Mouse (Mus musculus): ENCODE data around the gene Cyp4f17. TPM values are rescaled to one million over a fixed set of nuclear protein-coding genes. Genes with fewer than 3 reads are reported as not detected.
"Not testable (repeated sequence)": the region's sequence is repeated elsewhere in the genome, so short reads cannot be mapped to it uniquely, and the experiment has no call there.

Cyp4f17 gene
- total RNA-seq (2021): 1 to 10 TPM; 1.5 to 2.0 TPM
- long read RNA-seq, experiment 1: 0 reads
- long read RNA-seq, experiment 2: 0 reads

DNA sequence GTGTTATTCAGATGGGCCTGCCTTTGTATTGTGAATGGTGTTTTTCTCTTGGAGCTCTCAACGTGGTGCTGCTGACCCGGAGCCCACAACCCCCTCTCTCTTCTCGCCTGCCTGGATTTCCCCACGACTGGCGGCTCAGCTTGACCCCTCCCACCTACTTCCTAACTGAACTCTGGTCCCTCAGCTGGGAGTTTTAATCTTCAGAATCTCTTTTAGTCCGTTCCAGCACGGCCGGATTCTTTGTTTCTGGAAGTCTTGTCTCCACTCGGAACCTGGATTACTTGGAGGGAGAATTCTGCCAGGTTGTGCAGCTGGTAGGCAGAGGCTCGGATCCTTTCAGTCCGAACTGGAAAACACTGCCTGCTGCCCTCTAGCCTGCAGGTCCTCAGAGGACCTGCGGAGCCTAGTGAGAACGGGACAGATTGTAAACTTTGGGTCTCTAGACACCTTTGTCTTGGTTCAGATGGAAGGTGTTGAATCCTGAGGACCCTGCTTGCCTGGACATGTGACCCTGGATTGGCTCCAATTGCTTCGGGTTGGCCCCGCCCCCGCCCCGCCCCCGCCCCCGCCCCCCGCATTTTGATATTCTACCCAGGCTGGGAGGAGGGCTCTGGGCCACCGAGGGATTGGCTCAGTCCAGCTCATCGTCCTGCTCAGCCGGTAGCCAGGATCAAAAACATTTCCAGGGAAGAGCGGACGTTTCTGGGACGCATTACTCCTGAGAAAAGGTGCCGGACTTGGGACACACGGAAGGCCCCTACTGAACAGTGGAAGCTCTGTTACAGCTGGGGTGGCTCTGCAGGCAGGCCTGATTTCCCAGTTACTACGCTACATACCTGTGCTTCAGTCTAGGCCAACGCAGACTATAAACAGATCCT, at the start of gene Cyp4f17:
Gene Cyp4f17, plus strand, starts transcription at position 200 of the 878 bp plus-strand sequence.
- peak; percentile 22 for DNase-seq

DNA sequence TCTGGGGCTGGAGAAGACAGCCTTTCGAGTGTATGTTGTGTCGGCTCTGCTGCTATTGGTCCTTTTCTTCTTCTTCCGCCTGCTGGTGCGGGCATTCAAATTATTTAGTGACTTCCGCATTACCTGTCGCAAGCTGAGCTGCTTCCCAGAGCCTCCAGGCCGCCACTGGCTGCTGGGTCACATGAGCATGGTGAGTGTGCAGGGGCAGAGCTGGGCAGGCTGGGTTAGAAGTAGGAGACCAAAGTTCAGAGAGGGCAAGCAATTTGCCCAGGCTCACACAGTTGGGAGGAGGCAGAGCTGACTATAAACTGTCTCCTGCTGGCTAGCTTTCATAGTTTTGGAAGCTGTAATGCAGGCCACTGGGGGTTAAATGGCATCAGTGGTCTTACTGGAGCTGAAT, 37.4 kb upstream of the Cyp4f17 start:
- no peak for DNase-seq

DNA sequence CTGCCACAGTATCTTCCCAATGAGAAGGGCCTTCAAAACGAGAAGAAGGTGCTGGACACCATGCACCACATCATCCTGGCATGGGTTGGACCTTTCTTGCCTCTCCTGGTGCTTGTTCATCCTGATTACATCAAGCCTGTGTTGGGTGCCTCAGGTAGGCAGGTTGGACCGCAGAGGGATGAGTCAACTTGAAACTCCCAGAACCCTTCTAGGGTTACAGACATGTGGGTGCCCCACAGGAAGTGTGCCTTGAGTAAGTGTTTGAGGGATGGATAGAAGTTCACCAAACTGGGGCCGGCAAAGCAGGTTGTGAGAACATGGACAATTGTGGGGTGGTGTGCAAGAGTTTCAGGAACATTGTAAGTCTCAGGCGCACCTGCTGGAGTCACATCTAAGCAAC, 35.1 kb upstream of the Cyp4f17 start:
- no peak for DNase-seq

DNA sequence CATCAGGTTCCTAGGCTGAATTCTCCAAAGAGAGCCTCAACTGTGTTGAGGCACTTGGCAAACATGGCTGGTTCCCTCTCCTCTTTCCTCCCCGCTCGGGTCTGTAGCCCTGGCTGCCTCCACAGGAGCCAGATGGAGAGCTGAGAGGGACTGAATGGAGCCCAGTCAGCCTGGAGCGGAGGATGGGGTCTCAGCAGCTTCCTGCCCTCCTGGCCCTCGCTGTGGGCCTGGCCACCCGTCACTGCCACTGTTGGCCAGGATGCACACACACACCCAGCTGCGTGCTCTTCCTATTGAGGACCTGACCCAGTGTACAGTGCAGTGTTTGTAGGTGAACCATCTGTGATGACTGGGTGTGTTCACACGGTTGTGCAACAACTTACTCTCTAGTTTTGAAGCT, 33.7 kb upstream of the Cyp4f17 start:
- DNase-seq: no peak

DNA sequence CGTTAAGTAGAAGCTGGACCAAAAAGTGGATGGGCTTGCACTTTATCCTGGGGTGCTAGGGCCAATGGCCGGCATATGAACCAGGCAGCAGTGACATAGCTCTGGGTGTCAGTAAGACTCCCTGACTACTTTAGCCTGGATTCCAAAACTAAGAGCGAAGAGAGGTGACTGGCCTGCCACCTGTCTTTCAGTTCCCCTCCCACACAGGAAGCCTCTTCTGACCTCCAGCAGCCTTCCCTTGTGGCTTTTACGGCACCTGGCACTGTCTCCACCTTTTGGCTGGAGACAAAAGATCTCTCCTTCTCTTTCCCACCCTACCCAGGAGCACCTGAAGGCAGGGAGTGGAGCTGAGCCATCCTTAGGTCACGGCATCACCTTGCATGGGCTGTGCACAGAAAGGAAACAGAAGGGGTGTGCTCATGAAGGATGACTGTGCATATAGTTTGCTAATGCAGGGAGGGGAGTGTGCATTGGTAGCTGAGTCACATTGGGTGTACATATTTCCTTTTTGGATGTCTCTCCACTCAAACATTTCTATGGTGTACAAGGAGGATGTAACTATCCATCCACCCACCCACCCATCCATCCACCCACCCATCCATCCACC, 30.8 kb upstream of the Cyp4f17 start:
- DNase-seq: no peak

DNA sequence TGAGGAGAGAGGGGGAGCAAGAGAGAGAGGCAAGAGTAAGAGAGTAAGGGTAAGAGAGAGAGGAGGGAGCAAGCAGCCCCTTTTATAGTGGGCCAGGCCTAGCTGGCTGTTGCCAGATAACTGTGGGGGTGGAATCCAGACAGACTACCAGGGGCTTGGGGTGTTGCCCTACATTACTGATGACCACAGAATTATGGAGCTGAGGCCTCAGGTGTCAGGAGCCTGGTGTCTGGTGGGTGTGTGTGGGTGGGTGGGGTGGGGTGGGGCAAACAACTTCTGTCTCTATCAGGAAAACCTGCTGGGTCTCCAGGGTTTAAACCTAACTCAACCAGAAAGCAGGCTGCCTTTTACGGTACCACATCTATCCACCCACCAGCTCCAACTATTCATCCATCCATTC, 28.6 kb upstream of the Cyp4f17 start:
- no peak for DNase-seq

DNA sequence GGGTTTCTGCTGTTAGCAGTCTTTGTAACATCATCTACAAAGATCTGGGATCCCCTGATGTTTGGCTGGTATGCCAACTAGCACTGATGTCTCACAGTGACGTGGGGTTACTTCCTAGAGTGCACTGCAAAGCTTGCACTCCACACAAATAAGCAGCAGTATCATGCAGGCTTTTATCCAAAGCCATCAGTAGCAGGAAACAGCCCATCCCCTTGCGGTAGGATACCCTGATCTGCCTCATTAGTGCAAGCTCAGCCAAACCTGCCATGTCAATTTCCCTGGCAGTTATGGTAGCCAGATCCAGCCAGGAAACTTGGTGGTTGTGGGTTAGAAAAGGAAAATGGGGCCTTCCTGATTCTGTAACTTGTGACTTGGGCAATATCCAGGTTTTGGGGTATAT, 27.1 kb upstream of the Cyp4f17 start:
- no peak for DNase-seq

DNA sequence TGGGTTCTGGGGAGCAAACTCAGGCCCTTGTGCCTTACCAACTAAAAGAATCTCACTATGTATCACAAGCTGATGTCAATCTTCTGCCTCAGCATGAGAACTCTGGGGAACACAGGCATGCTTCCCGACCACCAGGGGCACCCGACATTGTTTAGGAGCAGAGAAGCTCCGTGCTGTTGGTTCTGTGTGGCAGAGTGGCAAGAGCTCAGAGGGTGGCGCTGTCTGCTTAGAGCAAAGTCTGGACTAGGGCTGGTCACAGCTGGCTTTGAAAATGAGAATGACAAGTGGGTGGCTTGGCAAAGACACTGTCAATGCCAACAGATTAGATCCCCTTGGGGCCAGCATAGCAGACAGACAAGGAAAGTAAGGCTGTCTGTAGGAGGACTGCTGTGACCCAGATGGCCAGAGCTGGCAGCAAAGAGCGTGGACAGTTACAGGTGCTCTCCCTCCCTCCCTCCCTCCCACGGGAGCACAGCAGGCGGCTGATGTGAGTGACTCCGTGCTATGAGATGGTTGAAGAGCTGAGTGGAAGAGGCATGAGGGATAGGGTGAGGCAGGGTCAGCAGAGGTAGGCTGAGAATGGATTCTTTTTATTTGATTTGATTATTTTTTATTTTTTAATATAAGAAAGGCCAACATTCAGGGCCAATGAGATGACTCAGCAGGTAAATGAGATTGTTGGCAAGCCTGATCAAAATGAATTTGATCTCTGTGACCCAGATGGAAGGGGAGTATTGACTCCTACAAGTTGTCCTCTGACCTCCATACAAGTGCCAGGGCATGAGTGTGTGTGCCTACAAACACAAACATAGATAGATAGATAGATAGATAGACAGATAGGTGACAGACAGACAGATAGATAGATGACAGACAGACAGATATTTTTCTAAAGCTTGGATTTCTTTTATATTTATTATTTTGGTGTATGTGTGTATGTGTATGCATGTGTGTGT, 26.0 kb upstream of the Cyp4f17 start:
- DNase-seq: no peak

DNA sequence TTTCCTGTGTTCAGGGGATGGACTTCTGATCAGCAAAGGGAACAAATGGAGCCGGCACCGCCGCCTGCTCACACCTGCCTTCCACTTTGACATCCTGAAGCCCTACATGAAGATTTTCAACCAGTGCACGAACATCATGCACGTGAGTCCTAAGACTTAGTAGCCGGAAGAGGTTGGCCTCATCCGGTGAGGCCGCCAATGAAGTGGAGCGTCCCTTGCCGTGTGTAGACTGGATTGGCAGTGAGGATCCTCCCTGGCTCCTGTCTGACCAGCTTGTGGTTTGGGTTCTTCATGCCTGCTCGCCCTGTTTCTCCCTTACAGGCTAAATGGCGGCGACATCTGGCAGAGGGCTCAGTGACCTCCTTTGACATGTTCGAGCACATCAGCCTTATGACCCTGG, 24.1 kb upstream of the Cyp4f17 start:
- DNase-seq: no peak

DNA sequence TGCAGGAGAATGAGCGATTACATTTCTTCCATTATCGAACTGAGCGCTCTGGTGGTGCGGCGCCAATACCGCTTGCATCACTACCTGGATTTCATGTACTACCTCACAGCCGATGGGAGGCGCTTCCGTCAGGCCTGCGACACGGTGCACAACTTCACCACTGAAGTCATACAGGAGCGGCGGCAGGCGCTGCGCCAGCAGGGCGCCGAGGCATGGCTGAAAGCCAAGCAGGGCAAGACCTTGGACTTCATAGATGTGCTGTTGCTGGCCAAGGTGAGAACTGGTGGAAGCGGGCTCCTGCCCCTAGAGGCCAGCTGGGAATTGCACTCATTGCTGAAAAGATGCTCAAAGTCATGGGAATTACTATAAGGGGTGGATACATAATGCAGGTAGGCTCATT, 22.6 kb upstream of the Cyp4f17 start:
- peak; percentile 63 for DNase-seq

DNA sequence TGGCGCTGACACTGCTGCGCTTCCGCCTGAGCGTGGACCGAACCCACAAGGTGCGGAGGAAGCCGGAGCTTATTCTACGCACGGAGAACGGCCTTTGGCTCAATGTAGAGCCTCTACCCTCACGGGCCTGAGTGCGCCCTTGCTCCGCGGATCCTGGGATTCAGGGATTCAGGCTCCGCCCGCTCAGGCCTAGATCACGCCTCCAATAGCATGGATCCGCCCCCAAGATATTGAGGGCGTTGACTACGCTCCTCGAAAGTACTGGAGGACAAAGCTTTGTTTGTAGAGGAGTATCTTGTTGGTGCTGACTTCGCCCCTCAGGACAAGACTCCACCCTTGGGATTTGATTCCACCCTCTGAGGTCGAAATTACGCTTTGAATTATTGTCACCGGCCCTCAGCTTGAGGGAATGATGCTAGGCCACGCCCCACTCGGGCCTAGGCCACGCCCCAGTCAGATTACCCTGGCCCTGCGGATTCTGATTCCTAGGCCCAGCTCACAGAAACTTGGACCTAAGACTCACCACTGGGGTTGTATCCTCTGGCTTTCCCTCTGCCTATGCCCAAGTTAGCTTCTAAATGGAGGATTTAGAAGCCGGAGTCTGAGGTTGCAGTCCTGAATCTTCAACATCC, 13.4 kb upstream of the Cyp4f17 start:
- peak; percentile 16 for DNase-seq

DNA sequence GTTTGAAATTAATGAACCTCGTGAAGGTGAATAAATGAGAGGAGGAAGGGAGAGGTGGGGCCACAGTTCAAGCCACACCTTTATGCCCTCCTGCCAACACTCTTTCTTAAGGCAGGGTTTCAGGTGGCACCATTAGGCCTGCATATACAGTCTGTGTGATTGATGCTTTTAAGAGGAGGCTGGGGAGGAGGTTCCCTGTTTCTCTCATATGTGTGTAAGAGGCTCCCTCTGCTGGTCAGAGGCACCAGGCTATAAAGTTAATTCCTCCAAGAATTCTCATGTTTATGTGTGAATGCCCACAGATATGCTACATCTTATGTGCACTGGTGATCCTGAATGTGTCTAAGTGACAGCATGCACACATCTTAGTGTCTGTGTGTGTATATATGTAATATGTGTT, 11.2 kb upstream of the Cyp4f17 start:
- DNase-seq: no peak

DNA sequence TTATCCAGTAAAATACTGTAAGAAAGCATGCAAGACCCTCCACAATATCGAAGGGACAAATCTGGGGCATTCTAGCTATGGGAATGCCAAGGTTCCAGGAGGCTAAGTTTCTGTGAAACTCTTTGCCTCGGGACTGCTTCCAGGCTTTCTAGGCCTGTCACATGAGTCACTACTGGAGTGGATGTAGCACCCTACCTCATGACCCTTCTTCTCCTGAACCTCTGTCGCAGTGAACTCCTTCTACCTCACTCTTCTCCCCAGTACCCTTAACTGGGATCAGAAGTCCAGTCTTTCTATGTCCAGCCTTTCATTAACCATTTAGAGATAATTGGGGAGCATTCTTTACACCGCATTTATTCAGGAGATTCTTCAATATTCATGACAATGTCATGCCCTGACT, 5.3 kb upstream of the Cyp4f17 start:
- not testable (repeated sequence) for DNase-seq

DNA sequence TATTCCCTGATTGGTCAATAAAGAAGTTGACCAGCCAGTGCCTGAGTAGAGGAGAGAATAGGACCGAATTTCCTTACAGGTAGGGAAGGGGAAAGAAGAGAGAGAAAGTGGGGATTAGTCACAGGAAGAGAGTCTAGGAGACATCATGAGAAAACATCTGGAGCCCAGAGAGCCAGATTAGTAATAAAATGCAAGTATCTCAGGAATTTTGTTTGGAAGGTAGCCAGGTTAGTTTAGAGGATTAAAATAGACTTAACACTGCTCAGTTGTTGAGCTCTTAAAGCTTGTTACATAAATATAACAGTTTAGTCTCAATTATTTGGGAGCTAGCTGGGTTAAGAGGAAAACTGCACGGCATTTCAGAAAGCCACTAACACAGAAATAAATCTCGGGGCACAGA, 4.8 kb upstream of the Cyp4f17 start:
- DNase-seq: no peak

DNA sequence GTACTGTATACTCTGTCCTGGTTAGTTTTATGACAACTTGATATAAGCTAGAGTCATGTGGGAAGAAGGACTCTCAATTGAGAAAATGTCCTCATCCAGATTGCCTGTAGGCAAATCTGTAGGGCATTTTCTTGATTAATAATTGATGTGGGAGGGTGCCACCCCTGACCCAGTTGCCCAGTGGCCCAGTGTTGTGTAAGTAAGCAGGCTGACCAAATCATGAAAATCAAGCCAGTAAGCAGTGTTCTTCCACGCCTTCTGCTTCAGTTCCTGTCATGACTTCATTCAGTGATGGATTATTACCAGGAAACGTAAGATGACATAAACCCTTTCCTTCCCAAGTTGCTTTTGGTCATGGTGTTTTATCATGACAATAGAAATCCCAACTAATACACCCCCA, 2.7 kb upstream of the Cyp4f17 start:
- no peak for DNase-seq

DNA sequence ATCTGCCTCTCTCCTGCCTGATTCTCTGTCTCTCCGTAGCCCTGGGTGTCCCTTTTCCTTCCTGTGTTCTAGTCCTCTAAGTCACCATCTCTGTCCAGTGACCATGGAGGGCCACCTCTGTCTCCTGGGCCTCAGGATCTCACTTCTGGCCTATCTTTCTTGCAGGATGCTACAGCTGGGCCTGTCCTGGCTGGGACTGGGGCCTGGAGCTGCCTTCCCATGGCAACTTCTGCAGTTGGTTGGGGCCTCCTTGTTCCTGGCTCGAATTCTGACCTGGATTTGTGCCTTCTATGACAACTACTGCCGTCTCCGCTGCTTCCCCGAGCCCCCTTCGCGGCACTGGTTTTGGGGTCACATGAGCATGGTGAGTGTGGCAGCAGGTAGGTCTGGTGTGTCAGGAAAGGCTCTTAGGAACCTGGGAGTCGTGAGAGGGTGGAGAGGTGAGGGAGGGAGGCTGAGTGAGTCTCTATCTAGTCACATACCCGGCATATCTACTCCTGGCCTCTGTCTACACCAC, 937 bp downstream of the Cyp4f17 start:
- no peak for DNase-seq

DNA sequence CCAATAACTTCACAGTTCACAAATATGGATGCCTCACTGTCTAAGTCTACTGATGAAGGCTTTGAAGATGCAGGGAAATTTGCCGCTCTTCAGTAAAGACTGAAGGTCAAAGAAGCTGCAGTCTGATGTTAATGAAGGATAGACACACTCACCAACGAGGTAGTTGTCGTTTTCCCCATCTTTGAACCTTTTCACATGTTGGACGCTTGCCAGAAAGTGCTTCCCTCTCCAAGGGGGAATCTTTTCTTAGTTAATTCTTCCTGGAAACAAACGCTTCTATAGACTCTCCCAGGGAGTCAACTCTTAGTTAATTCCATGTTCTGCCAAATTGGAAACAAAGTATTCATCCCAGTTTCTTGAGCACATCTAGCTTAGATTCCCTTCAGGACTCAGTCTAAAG, 10.3 kb downstream of the Cyp4f17 start:
- DNase-seq: no peak

DNA sequence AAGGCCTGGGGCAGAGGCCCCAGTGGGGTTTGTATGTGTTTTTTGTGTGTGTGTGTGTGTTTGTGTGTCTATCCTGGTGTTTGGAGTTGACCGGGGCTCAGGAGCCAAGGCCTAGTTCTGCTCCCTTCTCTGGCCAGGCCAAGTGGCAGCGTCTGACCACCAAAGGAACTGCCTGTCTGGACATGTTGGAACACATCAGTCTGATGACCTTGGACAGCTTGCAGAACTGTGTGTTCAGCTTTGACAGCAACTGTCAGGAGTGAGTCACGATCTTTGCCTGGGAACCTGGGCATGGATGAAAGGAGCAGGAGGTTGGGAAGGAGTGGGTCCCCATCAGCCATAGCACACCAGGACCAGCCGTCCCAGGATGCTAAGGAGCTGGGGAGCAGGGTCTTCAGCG, 16.1 kb downstream of the Cyp4f17 start:
- no peak for DNase-seq

DNA sequence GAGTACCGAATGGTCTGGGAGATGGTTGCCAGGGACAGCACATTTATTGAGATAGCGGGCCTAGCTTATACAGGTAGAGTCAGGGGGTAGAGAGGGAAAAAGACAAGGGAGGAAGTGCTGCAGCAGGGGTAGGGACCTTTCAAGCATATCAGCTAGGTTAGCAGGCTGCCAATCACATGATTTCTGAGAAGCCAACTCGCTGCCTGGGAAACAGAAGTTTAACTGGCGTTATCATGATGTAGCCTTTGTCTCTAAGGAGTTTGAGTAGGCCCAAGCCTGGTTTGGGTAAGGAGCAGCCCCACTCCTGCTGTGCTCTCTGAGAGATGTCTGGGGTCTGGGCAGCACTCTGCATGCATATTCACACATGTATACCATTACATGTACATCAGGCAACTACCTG, 16.5 kb downstream of the Cyp4f17 start:
- DNase-seq: no peak

DNA sequence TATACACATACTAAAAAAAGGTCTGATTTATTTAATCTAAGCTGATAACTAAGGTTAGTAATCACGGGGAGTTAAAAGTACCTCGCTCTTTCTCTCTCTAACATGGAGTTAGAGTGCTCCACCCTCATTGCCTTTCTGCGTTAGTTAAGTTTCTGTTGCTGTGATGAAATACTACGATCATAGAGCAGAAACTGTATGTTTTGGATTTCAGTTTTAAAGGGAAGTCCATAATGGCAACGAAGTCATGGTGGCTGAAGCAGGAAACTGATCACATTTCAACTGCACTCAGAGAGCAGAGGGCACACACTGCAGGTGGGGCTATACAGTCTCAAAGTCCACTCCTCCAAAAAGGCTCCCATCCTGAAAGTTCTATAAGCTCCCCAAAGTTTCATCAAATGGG, 17.0 kb downstream of the Cyp4f17 start:
- DNase-seq: no peak

DNA sequence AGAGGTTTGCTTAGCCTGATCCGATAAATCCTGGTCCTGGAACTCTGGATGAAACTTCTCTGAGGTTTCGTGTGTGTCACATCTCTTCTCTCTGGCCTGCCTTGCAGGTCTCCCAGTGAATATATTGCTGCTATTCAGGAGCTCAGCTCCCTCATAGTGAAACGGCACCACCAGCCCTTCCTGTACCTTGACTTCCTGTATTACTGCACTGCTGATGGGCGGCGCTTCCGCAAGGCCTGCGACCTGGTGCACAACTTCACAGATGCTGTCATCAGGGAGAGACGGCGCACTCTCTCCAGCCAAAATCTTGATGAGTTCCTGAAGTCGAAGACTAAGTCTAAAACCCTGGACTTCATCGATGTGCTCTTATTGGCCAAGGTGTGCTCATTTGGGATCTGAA, 18.0 kb downstream of the Cyp4f17 start:
- no peak for DNase-seq

DNA sequence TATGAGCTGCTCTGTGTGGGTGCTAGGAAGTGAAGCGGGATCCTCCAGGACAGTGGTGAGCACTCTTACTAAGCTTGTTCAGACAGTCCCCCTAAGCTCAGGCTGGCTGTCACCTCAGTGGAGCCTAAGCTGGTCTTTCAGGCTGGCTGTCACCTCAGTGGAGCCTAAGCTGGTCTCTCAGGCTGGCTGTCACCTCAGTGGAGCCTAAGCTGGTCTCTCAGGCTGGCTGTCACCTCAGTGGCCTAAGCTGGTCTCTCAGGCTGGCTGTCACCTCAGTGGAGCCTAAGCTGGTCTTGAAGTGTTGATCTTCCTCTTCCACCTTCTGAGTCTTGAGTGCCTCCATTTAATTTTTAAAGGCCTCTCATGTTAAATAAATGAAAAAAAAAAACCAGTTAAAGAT, 20.5 kb downstream of the Cyp4f17 start:
- peak; percentile 73 for DNase-seq
